Mouse (Mus musculus): ENCODE results near the gene Tapbp. TPM values are rescaled to one million over a fixed set of nuclear protein-coding genes. Genes with fewer than 3 reads are reported as not detected.

Gene Tapbp
- total and polyA plus RNA-seq, 3 experiments, result 45.3 to 134 (median 116) TPM

DNA sequence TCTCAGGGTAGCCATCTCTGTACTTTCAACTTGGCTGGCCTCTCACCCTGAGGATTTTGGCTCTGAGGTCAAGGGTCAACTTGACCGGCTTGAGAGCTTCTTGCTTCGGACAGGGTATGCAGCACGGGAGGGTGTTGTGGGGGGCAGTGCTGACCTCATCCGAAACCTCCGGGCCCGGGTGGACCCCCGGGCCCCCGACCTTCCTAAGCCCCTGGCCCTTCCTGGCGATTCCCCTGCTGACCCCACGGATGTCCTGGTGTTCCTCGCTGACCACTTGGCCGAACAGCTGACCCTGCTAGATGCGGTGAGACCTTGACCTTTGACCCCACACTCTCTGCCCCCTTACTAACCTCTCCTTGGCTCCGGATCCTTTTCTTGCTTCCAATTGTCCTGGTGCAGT, 16.7 kb downstream of the Tapbp start:
- TF ChIP-seq RAD21 (IDR thresholded peaks at IDR 0.05; ENCODE audit: low read depth, low read length), result no peak
- no peak for TF ChIP-seq ZNF384 (IDR thresholded peaks at IDR 0.05; ENCODE audit: low read depth, low read length)
- no peak for TF ChIP-seq TCF12 (IDR thresholded peaks at IDR 0.05; ENCODE audit: low read depth, low read length)
- TF ChIP-seq ZMIZ1 (IDR thresholded peaks at IDR 0.05; ENCODE audit: low read depth, low read length), result no peak
- no peak for TF ChIP-seq KAT2A (IDR thresholded peaks at IDR 0.05; ENCODE audit: insufficient replicate concordance, low read length)
- no peak for TF ChIP-seq USF1 (IDR thresholded peaks at IDR 0.05; ENCODE audit: low read depth, low read length)
- no peak for TF ChIP-seq UBTF (IDR thresholded peaks at IDR 0.05; ENCODE audit: low read depth, low read length)
- TF ChIP-seq NRF1 (IDR thresholded peaks at IDR 0.05; ENCODE audit: low read depth, low read length), result no peak
- no peak for TF ChIP-seq GABPA (IDR thresholded peaks at IDR 0.05; ENCODE audit: insufficient replicate concordance, low read depth, low read length)
- TF ChIP-seq ZKSCAN1 (IDR thresholded peaks at IDR 0.05; ENCODE audit: borderline replicate concordance, low read depth, low read length), result no peak
- TF ChIP-seq HCFC1 (IDR thresholded peaks at IDR 0.05; ENCODE audit: low read depth, low read length), result no peak
- TF ChIP-seq CHD2 (IDR thresholded peaks at IDR 0.05; ENCODE audit: low read length), result no peak
- TF ChIP-seq NELFE (IDR thresholded peaks at IDR 0.05; ENCODE audit: low read depth, low read length), result no peak
- TF ChIP-seq MAZ (IDR thresholded peaks at IDR 0.05; ENCODE audit: low read depth, low read length), result no peak
- no peak for TF ChIP-seq JUN (IDR thresholded peaks at IDR 0.05; ENCODE audit: insufficient read depth, low read depth, low read length)
- TF ChIP-seq SMC3 (IDR thresholded peaks at IDR 0.05; ENCODE audit: low read depth, low read length), result no peak
- TF ChIP-seq RCOR1 (conservative IDR thresholded peaks at IDR 0.05; ENCODE audit: low read depth, low read length), result no peak
- TF ChIP-seq SIN3A (IDR thresholded peaks at IDR 0.05; ENCODE audit: low read length), result no peak
- Histone ChIP-seq H3K9me3 (replicated peaks; ENCODE audit: low read length) (no peaks in the 10 kb centered on the region), H3K9ac (ENCODE audit: insufficient read depth, low read depth) (no peak overlapping the region), H3K36me3 (replicated peaks in 1 of 2; ENCODE audit: control insufficient read depth in 1 of 2, insufficient read depth in 1 of 2, low read length in 1 of 2) (peaks cover 36 to 70% of the 10 kb centered on the region in 2 experiments), H3K4me1 (ENCODE audit: control insufficient read depth in 1 of 2, insufficient read depth in 2 of 2) (peaks cover 4 to 27% of the 10 kb centered on the region in 2 experiments), H3K27me3 (replicated peaks) (no peaks in the 10 kb centered on the region), H3K27ac (ENCODE audit: insufficient read depth, low read depth) (no peak overlapping the region), H3K4me3 (replicated peaks in 1 of 3; ENCODE audit: low read depth in 2 of 3, low read length in 2 of 3, poor library complexity in 1 of 3) (no peak overlapping the region), H3K4me2 (ENCODE audit: insufficient read depth, low read depth, poor library complexity, severe bottlenecking) (no peak overlapping the region), H3K79me2 (replicated peaks; ENCODE audit: control insufficient read depth, extremely low read depth, insufficient read depth, poor library complexity, severe bottlenecking) (0 out of 2 replicates have a peak, but pooled peaks cover 2% of the 10 kb centered on the region)
- dilution Hi-C loops (cut with MboI; ENCODE audit: extremely low pct_ligation_motif_present, extremely low pct_unique_long_range_greater_than_20kb, low sequenced_read_pairs) (no loop called here), in situ Hi-C loops (cut with MboI; ENCODE audit: low pct_ligation_motif_present, low pct_unique_long_range_greater_than_20kb, low sequenced_read_pairs) (no loop called here)
- no peak for DNase-seq (ENCODE audit: extremely low read depth)

DNA sequence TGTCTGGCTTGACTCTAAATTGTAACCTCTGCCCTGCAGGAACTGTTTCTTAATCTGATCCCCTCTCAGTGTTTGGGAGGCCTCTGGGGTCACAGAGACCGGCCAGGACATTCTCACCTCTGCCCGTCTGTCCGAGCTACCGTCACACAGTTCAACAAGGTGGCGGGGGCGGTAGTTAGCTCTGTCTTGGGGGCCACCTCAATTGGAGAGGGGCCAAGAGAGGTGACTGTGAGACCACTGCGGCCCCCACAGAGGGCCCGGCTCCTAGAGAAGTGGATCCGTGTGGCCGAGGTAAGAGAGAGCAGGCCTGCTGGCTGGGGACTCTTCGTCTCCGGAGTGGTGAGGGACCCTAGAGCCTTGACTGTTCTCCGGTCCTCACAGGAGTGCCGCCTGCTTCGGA, 17.3 kb downstream of the Tapbp start:
- H3K79me2 ChIP-seq (replicated peaks; ENCODE audit: control insufficient read depth, extremely low read depth, insufficient read depth, poor library complexity, severe bottlenecking), result 0 out of 2 replicates have a peak, but pooled peaks cover 2% of the 10 kb centered on the region
- peaks cover 32 to 69% of the 10 kb centered on the region in 2 experiments for H3K36me3 ChIP-seq (replicated peaks in 1 of 2; ENCODE audit: control insufficient read depth in 1 of 2, insufficient read depth in 1 of 2, low read length in 1 of 2)
- no peak overlapping the region for H3K9ac ChIP-seq (ENCODE audit: insufficient read depth, low read depth)
- in situ Hi-C loops (cut with MboI; ENCODE audit: low pct_ligation_motif_present, low pct_unique_long_range_greater_than_20kb, low sequenced_read_pairs) (no loop called here), dilution Hi-C loops (cut with MboI; ENCODE audit: extremely low pct_ligation_motif_present, extremely low pct_unique_long_range_greater_than_20kb, low sequenced_read_pairs) (no loop called here)
- H3K4me1 ChIP-seq (ENCODE audit: control insufficient read depth in 1 of 2, insufficient read depth in 2 of 2), result peaks cover 4 to 23% of the 10 kb centered on the region in 2 experiments
- H3K27ac ChIP-seq (ENCODE audit: insufficient read depth, low read depth), result no peak overlapping the region
- DNase-seq (ENCODE audit: extremely low read depth), result no peak
- TF ChIP-seq RCOR1 (conservative IDR thresholded peaks at IDR 0.05; ENCODE audit: low read depth, low read length) (no peak), USF2 (conservative IDR thresholded peaks at IDR 0.05; ENCODE audit: low read depth, low read length) (no peak), CHD2 (IDR thresholded peaks at IDR 0.05; ENCODE audit: low read length) (no peak), TCF12 (IDR thresholded peaks at IDR 0.05; ENCODE audit: low read depth, low read length) (no peak), SIN3A (IDR thresholded peaks at IDR 0.05; ENCODE audit: low read length) (no peak), POLR2A (IDR thresholded peaks at IDR 0.05; ENCODE audit: low read depth, low read length) (no peak), IRF4 (IDR thresholded peaks at IDR 0.05; ENCODE audit: low read depth, low read length) (no peak)
- no peaks in the 10 kb centered on the region for H3K27me3 ChIP-seq (replicated peaks)
- no peak overlapping the region for H3K4me3 ChIP-seq (replicated peaks in 1 of 3; ENCODE audit: low read depth in 2 of 3, low read length in 2 of 3, poor library complexity in 1 of 3)
- no peak overlapping the region for H3K4me2 ChIP-seq (ENCODE audit: insufficient read depth, low read depth, poor library complexity, severe bottlenecking)
- no peaks in the 10 kb centered on the region for H3K9me3 ChIP-seq (replicated peaks; ENCODE audit: low read length)
